Mouse (Mus musculus) cortical plate, adult 2 months (tissue): Measurements from ENCODE around the gene Tbc1d16. TPM values are rescaled to one million over a fixed set of nuclear protein-coding genes. Genes with fewer than 3 reads are reported as not detected.
"Not testable (repeated sequence)": the region's sequence is repeated elsewhere in the genome, so short reads cannot be mapped to it uniquely, and the experiment has no call there.

Experiments used
- H3K27ac ChIP-seq: fragments of 200-500 bp; 2 replicates; pipeline ENCODE4 v1.5.1; 2012; ENCODE audit warnings: low read length, control low read depth, inconsistent platforms; ENCODE audit not compliant: insufficient read depth
- H3K4me1 ChIP-seq: fragments of 200-500 bp; 2 replicates; pipeline ENCODE4 v1.6.1; 2011; ENCODE audit warnings: low read length; ENCODE audit not compliant: control insufficient read depth, insufficient read depth
- H3K4me3 ChIP-seq: fragments of 200-500 bp; 2 replicates; pipeline ENCODE4 v1.5.1; 2011; ENCODE audit warnings: mild to moderate bottlenecking, low read length, control low read depth; ENCODE audit not compliant: insufficient read depth
- CTCF ChIP-seq: fragments of 200-500 bp; IDR thresholded peaks from 2 replicates; pipeline ENCODE4 v1.5.1; 2011; ENCODE audit warnings: mild to moderate bottlenecking, control low read depth, low read length; ENCODE audit not compliant: insufficient read depth; ENCODE audit errors: extremely low read depth
- POLR2A ChIP-seq: fragments of 200-500 bp; IDR thresholded peaks from 2 replicates; pipeline ENCODE4 v1.6.1; 2011; ENCODE audit warnings: mild to moderate bottlenecking, low read length, control low read depth; ENCODE audit not compliant: insufficient read depth; ENCODE audit errors: extremely low read depth
- polyA plus RNA-seq: library from polyadenylated mRNA; depleted of rRNA; stranded (reverse); fragments of >200 nt; gene quantifications from 2 replicates; pipeline ENCODE4 v1.2.3, GENCODE M21; 2012; rRNA removed

Tbc1d16 gene
- polyA plus RNA-seq, 1 experiment: 17.6 TPM

DNA sequence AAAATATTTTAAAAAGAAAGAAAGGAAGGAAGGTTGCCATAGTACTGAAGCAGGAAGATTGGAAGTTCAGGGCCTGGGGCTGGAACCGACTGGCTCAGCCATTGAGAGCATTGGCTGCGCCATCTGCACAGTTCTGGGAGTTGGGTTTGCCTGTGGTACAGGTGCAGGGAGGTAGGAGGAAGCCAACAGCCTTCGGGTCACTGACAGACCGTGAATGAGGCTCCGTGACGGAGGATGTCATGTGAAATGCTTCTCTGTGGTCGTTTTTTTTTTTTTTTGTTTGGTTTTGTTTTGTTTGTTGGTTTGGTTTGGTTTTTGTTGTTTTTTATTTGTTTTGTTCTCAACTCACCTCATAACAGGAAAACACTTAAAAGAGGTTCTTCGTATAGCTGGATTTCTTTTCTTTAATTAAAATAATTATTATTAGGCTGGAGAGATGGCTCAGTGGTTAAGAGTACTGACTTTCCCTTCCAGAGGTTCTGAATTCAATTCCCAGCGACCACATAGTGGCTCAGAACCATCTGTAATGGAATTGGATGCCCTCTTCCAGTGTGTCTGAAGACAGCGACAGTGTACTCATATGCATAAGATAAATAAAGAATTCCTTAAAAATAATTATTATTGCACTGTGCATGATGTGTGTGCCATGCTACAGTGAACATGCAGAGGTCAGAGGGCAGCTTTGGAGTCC, 119.6 kb downstream of the Tbc1d16 start:
- TF ChIP-seq POLR2A (no peak), CTCF (no peak)
- Histone ChIP-seq H3K27ac (no peak overlapping the region), H3K4me3 (no peak overlapping the region), H3K4me1 (no peaks in the 10 kb centered on the region; the same call in 1 of the 2 replicates)

DNA sequence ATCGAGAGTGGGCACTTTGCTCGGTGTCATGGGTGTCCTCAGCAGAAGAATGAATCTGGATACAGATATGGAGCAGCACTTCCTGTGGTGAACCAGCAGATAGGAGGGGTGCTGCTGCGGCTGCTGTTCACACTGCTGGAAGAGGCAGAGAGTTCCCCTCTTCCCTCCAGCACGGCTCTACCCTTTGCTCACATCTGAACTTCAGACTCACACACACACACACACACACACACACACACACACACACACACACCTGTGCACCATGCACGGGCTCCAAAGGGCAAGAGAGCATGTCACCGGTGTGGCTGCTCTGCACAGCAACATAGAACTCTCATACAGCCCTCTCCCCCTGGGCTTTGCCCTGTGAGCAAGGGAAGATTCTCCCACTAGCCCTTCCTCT, 122.0 kb downstream of the Tbc1d16 start:
- Histone ChIP-seq H3K4me1 (no peaks in the 10 kb centered on the region; the same call in 1 of the 2 replicates), H3K4me3 (no peak overlapping the region), H3K27ac (no peak overlapping the region)
- no peak for TF ChIP-seq CTCF

DNA sequence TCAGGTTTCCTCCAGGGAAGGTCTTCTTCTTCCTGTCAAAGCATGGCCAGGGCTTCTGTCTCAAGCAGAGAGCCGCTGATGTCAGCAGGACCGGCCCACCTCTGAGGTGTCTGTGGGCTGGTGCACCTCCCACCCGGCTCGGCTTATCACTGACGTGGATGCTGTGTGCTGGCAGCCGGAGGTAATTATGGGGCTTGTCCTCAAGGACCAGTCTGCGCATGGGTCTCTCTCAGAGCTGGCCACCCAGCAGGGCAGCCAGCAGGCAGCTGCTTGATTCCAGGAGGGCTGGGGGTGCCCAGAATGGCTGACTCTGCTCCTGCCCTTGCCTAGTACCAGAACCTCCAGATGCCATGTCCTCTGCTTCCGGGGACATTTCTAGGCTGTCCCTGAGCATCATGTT, 122.6 kb downstream of the Tbc1d16 start:
- no peak overlapping the region for H3K27ac ChIP-seq
- TF ChIP-seq POLR2A (no peak), CTCF (no peak)
- no peak overlapping the region for H3K4me3 ChIP-seq
- H3K4me1 ChIP-seq: no peaks in the 10 kb centered on the region; the same call in 1 of the 2 replicates

DNA sequence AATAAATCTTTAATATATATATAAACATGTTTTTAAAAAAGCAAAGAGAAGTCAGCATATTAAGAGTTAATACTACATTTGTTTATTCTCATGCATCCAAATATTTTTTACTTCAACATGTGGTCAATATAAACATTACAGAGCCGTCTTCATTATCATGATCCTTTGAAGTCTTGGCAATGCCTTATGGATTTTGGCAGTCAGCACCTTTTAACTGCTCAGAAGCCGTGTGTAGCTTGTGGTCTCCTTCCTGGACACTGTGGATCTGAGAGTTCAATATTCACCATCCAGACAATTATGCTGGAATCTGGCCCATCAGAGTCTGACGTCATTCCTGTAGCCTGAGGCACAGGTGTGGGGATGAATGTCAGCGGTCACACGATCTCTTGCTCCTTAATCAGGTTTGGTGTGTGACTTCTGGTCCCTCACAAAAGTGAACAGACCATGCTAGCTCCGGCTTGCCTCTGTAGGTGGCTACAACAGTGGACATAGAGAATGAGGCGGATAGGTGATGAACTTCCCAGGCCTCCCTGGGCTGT, 123.2 kb downstream of the Tbc1d16 start:
- Histone ChIP-seq H3K27ac (no peak overlapping the region), H3K4me3 (no peak overlapping the region), H3K4me1 (no peaks in the 10 kb centered on the region; the same call in 1 of the 2 replicates)
- TF ChIP-seq CTCF (no peak), POLR2A (no peak)

DNA sequence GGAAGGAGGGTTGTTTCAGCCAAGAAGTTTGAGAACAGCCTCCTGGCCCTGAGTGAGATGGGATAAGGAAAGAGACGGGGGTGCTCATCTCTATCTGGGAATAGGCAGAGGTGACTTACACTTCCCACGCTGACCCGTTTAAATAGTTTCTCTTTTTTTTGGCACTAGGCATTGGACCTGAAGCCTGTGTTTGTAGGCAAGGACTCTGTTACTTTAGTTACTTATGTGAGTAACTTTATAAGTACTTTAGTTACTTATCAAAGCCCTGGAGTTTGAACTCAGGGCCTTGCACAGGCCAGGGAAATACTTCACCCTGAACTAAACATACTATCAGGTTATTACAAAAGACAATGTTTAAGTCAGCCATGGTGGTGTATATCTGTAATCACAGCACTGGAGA, 124.3 kb downstream of the Tbc1d16 start:
- Histone ChIP-seq H3K27ac (no peak overlapping the region), H3K4me3 (no peak overlapping the region), H3K4me1 (no peaks in the 10 kb centered on the region)
- TF ChIP-seq CTCF: no peak
- no peak for TF ChIP-seq POLR2A

DNA sequence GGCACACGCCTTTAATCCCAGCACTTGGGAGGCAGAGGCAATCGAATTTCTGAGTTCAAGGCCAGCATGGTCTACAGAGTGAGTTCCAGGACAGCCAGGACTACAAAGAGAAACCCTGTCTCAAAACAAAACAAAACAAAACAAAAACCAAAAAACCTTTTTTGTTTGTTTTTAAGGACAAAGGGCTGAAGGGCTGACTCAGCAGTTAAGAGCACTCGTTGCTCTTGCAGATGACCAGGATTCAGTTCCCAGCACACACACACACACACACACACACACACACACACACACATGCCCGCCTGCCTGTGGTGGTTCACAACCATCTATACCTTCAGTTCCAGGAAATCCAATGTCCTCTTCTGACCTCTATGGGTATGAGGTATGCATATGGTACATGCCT, 127.9 kb downstream of the Tbc1d16 start:
- H3K27ac ChIP-seq, H3K4me1 ChIP-seq, H3K4me3 ChIP-seq: not testable (repeated sequence)

DNA sequence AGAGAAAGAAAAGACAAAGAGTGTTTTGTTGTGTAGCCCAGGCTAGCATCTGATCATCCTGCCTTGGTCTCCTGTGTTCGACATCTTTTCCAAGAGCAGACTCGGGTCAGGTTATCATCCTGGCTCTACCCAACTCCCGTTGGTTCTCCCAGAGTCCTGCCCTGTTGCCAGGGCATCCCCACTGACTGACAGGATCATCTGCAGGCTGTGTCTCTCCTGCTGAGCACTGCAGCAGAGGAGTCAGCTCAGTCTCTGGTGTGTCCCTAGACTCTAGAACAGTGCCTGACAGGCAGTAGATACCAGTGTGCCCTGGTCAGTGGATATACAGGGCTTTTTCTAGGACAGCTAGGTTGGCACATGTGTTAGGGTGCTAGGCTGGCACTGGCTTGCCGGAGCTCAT, 130.1 kb downstream of the Tbc1d16 start:
- H3K27ac ChIP-seq: no peak overlapping the region
- no peak overlapping the region for H3K4me3 ChIP-seq
- TF ChIP-seq CTCF: no peak
- no peak for TF ChIP-seq POLR2A
- H3K4me1 ChIP-seq: no peaks in the 10 kb centered on the region

DNA sequence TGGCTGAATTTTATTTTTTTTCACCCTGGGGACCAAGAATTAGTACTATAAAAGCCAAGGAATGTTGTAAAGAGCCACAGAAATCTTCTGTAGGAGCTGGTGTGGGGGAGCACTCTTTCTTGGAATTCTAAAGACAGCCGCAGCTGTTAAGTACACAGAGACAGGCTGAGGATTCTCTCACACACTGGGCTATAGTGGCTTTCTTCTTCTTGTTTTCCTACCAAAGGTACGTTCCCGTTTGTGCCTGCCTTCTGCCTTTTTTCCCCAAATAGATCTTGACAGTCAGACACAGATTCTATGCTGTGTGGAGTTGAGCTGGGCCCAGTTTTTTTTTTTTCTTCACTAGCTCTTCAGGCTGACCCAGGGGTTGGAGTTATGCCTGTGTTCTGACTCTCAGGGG, 132.9 kb downstream of the Tbc1d16 start:
- Histone ChIP-seq H3K4me1 (no peaks in the 10 kb centered on the region), H3K4me3 (no peak overlapping the region), H3K27ac (no peak overlapping the region)
- TF ChIP-seq CTCF (no peak), POLR2A (no peak)

DNA sequence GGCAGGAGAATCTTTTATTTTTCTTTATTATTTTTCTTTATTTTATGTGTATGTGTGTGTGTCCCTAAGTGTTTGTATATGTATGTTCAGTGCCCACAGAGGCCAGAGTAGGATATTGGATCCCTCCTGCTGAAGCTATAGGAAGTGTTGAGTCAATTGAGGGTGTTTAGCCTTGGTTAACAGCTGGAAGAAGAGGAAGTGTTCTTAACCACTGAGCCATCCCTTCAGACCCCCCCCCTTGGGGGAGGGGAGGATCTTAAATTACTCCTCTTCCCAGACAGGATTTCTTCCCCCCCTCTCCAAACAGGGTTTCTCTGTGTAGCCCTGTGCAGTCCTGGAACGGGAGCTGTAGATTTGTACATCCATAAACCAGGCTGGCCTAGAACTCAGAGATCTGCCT, 135.0 kb downstream of the Tbc1d16 start:
- Histone ChIP-seq H3K27ac (no peak overlapping the region), H3K4me1 (no peaks in the 10 kb centered on the region), H3K4me3 (no peak overlapping the region)
- TF ChIP-seq CTCF (no peak), POLR2A (no peak)

Other genes starting within 250 kb of the Tbc1d16 start
- gene Enpp7, start 240.3 kb downstream of the Tbc1d16 start, polyA plus RNA-seq: not detected in 2 replicates
- gene Cbx2, start 205.5 kb downstream of the Tbc1d16 start, polyA plus RNA-seq: 2.6 and 2.8 TPM in 2 replicates
- 6.0 and 7.4 TPM in 2 replicates for gene Cbx8, start 187.5 kb downstream of the Tbc1d16 start, polyA plus RNA-seq
- 45.3 and 47.5 TPM in 2 replicates for gene Cbx4, start 142.3 kb downstream of the Tbc1d16 start, polyA plus RNA-seq
- 1.4 TPM in 2 replicates for gene Ccdc40, start 73 bp upstream of the Tbc1d16 start, polyA plus RNA-seq
- gene Gaa, start 39.4 kb upstream of the Tbc1d16 start, polyA plus RNA-seq: 193 and 198 TPM in 2 replicates
- 99.2 and 101 TPM in 2 replicates for gene Eif4a3, start 71.6 kb upstream of the Tbc1d16 start, polyA plus RNA-seq
- gene Card14, start 79.3 kb upstream of the Tbc1d16 start, polyA plus RNA-seq: 0.23 and 0.33 TPM in 2 replicates
- 6.1 and 6.3 TPM in 2 replicates for gene Sgsh, start 127.0 kb upstream of the Tbc1d16 start, polyA plus RNA-seq
- gene Slc26a11, start 127.1 kb upstream of the Tbc1d16 start, polyA plus RNA-seq: 7.2 and 9.6 TPM in 2 replicates
- 7.1 and 8.5 TPM in 2 replicates for gene Rnf213, start 164.6 kb upstream of the Tbc1d16 start, polyA plus RNA-seq